Mouse (Mus musculus): ENCODE data around the gene Vps9d1.
"Not testable (repeated sequence)": the region's sequence is repeated elsewhere in the genome, so short reads cannot be mapped to it uniquely, and the experiment has no call there.

The Vps9d1 gene

DNA sequence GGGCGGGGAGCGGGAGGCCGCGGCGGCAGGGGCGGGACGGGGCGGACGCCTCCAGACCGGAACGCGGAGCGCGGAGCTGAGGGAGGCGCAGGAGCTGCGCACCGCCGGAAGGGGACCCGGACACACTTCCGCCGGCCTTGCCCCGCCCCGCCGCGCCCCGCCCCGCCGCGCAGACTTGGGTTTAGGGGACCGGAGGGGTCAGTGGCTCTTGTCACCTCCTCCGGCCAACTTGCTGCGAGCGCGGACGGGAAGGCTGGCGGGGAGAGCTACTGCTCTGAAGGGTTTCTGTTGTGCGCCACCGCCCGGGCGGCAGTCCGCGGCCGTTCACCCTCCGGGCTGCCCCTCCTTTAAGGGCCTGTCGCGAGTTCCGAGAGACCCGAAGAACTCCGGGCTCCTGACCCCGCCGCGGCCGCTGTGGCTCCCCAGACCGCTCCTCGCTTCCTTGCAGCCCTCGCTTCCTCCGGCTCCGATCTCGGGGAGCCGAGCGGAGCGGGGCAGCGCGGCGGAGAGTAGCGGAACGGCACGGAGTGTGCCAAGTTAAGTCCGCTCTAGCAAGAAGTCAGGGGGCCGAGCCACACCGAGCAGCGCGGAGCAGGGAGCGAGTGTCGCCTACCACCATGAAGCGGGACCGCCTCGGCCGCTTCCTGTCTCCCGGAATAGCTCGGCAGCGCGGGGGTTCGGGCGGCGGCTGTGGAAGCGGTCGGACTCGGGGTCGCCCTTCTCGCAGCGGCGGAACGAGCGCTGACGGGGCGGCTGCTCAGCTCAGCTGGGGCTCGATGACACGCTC is at the start of gene Vps9d1, which contains the start of gene Zfp276:
Gene Vps9d1 (minus strand): TSS at position 250 of the 787 bp plus-strand sequence.
Gene Zfp276 (plus strand): TSS at position 97 of the 787 bp plus-strand sequence.
- DNase-seq (ENCODE audit: low read depth, low spot score) = peak; percentile 67

DNA sequence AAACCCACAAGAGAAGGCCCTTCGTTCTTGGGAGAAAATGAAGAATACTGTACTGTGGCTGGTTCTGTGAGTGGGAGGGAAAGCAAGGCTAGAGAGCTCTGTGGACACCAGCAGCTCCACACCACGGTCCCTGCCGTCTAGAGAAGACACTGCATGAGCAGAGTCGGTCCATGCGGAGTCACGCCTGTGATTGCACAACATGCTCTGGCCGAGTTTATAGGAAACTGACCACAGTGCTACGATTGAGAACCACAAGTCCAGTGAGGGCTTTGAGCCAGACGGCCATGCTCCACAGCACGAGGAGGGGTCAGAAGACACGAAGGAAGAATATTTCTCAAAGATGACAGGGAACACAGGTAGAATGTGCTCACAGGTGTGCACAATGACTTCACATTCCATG is 44.2 kb upstream of the Vps9d1 start:
- no peak for DNase-seq (ENCODE audit: low read depth, low spot score)

DNA sequence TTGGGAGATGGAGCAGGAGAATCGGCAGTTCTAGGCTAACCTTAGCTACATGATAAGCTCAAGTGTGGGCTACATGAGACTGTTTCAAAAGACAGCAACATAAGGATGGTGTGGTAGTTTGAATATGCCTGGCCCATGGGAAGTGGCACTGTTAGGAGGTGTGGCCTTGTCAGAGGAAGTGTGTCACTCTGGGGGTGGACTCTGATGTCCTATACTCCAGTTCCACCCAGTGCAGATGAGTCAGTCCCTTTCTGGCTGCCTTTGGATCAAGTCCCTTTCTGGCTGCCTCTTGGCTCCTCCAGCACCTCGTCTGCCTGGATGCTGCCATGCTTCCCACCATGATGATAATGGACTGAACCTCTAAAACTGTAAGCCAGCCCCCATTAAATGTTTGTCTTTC is 38.6 kb upstream of the Vps9d1 start:
- DNase-seq (ENCODE audit: low read depth, low spot score) = no peak

DNA sequence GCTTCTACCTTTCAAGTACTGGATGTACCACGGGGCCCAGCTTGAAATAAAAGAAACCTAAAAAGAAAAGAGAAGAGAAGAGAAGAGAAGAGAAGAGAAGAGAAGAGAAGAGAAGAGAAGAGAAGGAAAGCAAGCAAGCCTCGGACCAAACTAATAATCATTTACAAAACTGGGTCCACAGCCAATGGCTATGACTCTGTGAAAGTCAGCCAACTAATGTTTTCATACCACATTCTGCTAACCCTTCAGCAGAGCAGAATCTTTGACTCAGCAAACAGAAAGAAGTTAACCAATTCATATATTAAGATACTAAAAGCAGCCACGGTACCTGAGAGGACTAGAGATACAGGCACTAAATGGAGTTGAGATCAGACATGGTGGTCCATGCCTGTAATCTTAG is 38.1 kb upstream of the Vps9d1 start:
- no peak for DNase-seq (ENCODE audit: low read depth, low spot score)

DNA sequence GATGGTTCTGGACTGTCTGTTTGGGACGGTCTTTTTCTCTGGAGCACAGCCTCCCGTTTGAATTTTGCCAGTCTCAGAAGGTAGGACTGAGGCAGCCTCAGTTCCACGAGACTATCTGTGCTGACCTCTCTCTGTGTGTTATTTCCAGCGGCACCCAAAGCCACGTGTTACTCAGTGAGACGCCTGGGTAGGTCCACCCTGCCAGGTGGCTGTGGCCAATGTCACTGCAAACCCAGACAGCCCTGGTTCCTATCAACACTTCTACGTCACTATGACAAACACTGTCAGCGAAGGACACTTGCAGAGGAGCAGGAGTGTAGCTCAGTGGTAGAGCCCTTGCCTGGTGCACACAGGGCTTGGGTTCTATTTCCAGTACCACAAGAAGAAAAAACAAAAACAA is 37.6 kb upstream of the Vps9d1 start:
- no peak for DNase-seq (ENCODE audit: low read depth, low spot score)

DNA sequence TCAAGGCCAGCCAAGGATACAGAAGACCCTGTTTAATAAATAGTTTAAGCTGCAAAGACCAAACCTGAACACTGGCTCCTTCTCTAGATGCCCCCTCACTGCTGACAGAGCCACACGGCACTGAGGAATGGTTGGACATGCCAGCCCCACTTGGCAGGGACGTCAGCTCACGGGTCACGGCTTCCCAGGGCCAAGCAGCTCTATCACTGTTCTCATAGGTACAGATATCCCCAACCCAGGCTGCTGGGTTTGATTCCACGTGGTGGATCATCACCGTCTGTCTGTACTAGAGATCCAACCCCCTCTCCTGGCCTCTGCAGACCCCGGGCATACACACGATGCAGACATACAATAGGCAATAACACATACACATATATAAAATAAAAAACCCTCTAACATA is 36.5 kb upstream of the Vps9d1 start:
- DNase-seq (ENCODE audit: low read depth, low spot score) = no peak

DNA sequence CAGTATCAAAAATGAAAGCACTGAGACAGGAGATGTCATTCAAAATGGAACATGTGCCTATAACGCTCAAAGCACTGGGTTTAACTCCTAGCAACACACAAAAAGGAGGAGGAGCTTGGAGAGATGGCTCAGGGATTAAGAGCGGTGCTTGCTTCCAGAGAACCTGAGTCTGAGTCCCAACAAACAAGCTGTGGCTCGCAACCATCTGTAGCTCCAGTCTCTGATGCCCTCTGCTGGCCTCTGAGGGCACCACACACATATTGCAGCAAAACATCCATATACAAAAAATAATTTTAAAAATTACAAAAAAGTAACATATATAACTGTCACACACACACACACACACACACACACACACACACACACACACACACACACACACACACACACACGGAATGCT is 36.0 kb upstream of the Vps9d1 start:
- DNase-seq (ENCODE audit: low read depth, low spot score) = no peak

DNA sequence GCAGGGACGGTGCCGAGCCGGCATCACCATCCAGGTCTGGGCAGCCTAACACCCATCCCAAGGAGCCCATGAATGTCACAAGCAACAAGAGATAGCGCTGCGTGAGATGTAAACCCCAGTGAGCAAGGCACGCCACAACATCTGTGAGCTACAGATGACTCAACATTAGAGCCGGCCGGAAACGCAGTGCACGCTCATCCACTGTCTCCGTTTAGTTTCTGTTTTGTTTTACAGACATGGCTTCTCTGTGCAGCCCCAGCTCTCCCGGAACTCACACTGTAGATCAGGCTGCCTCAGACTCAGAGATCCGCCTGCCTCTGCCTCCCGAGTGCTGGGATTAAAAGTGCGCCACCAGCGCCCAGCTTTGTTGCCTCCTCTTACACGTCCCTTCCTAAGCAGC is 33.2 kb upstream of the Vps9d1 start:
- DNase-seq (ENCODE audit: low read depth, low spot score) = no peak

DNA sequence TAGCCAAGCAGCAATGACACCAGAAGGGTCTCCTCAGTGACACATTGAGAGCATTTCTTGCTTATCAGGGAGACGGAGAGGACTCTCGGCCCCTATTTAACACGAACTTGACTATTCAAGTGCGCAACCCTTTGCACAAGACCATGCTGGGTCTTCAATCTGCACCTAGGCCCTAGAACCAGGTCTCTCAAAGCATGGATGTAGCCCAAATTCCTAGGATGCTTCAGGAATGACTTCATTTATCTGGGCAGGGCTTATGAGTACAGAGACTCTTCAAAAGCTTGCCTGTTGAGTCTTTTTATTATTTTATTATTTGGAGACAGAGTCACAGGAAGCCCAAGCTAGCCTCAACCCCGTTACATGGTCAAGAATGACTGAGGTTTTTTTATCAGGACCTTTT is 30.3 kb upstream of the Vps9d1 start:
- no peak for DNase-seq (ENCODE audit: low read depth, low spot score)

DNA sequence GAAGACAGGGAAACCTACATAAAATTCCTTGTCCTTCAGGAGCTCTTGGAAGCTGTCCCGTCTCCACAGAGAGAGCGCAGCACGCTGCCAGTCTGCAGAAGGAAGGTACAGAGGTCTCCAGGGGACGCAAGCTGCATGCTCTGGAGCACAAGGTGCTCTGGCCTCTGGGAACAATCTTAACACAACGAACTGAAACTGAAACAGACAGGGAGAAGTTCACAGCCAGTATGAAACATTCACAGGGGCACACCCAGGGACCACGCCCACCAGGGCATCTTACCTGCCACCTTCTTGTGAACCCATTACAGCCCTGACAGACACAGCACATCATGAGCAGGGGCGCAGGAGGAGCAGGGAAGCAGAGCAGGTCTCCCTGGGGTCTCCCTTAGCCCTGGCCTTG is 29.8 kb upstream of the Vps9d1 start:
- no peak for DNase-seq (ENCODE audit: low read depth, low spot score)

DNA sequence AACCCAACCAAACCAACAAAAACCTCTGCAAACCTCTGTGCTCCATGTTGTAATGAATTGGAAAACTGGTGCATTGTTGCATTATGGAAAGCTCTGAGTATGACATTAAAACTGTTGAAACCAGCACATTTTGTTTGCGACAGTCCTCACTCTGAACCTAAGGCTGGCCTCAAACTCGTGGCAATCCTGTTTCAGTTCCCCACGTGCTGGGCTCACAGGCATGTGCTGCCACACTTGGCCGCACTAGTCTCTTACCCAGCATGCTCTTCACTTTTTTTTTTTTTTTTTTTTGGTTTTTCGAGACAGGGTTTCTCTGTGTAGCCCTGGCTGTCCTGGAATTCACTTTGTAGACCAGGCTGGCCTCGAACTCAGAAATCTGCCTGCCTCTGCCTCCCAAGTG is 28.8 kb upstream of the Vps9d1 start:
- DNase-seq (ENCODE audit: low read depth, low spot score) = not testable (repeated sequence)

DNA sequence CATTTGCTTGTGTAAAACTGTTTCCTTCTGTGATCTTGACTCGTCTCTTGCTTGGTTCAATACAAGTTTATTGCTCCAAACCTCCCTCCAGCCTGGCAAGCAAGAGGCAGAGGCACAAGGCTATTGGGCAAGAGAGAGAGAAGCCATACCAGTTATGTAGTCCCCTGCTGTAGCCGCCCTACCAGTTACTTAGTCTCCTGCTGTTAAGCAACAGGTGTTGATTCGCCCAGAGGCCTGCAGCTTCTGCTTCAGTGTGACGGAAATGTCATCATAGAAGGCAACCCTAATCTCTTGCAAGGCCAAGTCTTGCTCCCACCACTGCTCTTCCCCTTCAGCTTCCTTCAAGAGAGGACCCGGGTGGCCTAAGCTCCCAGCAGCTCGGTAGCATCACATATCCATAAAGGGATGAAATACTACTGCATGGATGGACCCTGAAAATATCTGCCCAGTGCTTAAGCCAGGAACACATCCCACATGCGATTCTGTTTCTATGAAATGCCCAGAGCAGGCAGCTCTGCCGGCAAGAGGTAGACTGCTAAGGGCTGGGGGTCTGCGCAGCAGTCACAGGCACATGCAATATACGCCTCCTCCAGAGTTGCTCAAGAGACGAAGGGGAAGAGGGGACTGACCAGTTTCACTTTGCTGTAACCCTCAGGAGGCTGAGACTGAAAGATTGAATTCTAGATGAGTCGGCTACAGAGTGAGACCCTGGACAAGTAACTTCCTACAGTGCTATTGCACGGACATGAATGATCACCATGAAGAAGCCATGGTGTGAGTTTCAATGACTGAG is 26.4 kb upstream of the Vps9d1 start:
- DNase-seq (ENCODE audit: low read depth, low spot score) = no peak

DNA sequence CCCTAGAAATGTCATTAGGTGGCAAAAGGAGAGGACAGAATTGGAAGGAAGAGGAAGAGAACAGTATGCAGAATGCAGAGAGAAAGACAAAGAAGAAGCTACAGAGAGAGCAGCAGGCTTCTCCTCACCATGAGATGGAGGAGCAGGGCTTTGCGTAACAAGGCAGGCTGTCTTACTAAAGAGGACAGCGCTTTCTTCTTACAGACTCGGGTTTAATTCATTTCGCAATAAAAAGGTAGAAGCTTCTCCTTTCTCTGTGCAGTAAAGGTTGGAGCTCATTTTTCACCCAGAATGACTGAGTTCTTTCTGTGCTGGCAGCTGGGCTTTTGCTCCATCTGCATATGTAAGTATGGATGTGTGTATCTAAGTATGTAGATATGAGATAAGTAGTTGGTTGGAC is 25.7 kb upstream of the Vps9d1 start:
- no peak for DNase-seq (ENCODE audit: low read depth, low spot score)

DNA sequence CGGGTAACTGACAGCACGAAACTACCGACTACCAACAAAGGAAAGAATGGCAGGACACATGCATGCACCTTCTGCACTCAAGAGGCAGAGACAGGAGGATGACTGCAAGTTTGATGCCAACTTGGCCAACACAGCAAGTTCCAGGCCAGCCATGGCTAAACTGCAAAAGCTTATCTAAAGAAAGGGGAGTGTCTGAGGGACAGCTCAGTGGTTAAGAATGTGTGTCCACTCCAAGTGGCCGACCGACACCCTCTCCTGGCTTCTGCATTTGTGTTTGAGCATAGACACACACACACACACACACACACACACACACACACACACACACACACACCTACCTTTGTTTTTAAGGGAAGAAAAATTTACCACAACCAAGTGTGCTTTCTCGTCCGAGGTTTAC is 24.3 kb upstream of the Vps9d1 start:
- no peak for DNase-seq (ENCODE audit: low read depth, low spot score)

DNA sequence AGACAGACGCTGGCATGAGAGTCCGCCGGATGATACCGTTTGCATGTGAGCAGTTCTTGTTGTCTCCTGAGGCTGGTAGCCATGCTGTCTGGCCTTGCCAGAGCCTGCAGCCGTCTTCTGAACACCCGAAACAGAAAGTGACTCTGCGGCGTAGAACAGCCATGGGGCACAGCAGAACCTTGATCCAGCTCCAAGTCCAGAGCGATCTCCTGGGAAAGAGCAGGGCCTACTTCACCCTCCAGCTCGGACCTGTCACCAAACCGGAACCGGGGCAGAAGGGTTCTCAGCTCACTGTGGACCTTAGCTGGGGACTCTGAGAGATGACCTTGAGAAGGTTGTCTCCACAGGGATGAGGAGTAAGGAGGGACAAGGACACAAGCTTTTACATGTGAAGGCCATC is 20.9 kb upstream of the Vps9d1 start:
- no peak for DNase-seq (ENCODE audit: low read depth, low spot score)

DNA sequence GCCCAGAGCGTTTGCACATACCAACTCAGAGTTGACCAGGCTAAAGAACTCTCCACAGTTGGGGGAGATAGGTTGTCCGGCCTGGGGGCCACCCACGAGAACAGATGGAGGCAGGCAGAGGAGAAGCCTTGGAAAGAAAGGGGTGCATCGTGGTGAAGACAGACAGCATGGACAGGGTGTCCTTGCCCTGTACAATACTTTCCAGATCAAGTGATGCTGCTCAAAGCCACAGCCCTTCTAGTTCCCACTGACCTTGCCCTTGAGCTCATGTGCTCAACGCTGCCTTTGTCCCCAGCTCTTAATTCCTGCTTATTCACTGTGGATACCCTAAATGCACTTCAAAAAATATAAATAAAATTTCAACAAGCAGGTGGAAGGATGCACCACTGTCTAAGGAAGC is 20.3 kb upstream of the Vps9d1 start:
- no peak for DNase-seq (ENCODE audit: low read depth, low spot score)

DNA sequence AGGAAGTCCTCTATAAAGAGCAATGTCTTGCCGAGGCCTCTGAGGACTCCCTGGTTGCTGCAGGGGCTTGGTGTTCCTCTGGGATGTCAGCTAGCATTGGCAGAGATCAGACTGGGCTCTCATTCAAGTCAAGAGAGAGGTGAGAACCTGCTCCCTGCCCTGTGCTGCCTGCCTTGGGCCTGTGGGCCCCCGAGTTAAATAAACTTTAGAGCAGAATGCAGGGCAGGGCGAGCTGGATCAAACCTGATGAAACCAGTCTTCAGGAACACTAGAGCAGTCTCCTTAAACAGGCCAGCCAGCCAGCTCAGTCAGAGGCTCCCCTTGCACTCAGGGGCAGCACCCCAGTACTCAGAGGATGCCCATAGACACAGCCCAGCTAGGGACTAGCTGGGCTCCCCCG is 17.8 kb upstream of the Vps9d1 start:
- DNase-seq (ENCODE audit: low read depth, low spot score) = no peak

DNA sequence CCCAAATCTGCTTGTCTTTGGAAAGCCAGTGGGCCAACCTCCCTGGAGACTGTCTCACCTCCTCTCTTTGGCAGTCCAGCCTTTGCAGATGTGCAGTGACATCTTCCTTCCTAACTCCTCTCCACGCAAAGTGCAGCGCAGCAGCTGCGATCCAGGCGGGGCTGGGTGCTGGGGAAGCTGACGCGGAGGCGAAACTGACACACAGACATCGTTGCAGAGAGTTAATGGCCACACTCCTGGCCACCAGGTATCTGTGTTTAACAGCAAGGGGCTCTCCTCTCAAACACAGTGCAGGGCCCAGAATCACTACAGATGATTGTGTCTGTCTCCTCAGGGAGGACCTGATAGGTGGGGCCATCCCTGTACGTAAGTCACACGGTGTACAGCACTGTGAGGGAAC is 17.0 kb upstream of the Vps9d1 start:
- no peak for DNase-seq (ENCODE audit: low read depth, low spot score)

DNA sequence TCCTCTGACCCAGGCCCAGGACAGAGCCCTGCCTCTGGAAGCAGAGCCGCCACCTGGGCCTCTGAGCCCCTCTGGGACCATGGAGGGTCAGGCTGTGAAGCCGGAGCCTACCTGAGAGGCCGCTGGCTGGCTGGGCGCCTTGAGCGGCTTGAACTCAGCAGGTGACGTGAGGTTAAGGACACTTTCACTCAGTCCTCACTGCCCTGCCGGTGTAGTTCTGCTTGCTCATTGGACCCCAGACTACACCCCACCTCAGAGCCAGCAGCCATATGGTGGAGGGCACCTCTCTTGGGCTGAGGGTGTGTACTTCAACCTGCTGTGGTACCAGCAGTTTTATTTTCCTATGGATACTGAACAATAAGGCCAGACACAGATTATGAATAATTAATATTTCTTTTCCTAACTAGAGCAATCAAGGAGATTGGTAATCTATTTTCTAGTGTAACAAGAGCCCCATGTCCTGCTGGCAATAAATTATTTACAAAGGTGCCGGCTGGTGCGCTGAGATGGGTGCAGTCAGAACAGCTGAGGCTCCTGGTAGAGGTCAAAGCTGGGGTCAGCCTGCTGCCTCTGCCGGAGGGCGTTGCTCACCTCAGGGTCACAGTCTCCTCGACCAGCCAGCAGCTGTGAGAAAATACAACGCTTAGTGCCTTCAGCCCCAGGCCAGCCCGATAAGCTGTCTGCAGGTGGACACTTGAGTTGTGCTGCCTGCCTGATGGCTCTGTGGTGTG is 13.9 kb upstream of the Vps9d1 start:
- DNase-seq (ENCODE audit: low read depth, low spot score) = no peak

DNA sequence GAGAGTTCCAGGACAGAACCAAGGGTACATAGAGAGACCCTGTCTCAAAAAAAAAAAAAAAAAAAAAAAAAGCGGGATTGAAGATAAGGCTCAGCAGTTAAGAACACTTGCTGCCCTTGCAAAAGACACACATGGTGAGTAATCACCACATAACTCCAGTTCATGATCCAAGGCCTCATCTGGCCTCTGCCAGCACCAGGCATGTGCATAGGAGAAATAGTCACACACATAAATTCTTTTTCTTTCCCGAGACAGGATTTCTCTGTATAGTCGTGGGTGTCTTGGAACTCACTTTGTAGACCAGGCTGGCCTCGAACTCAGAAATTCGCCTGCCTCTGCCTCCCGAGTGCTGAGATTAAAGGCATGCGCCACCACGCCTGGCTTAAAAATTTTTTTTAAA is 3.4 kb upstream of the Vps9d1 start:
- not testable (repeated sequence) for DNase-seq (ENCODE audit: low read depth, low spot score)

DNA sequence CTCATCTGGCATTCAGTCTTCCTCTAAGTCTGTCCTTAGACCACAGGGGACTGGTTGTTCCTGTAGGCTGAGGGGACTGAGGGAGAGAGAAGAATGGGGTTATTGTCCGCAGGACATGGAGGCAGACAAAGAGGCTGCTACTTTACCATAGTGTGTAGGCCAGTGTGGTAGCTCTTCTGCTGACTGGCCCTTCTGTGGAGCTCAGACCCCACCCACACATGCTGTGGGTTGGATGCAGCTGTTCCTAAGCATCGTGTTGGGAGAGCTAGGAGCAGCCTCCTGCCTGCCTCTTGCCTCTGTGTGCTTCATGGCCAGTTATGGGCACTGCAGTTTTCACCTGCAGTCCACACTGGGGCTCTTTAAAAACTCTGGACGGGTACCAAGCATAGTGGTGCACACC is 3.0 kb upstream of the Vps9d1 start:
- no peak for DNase-seq (ENCODE audit: low read depth, low spot score)

DNA sequence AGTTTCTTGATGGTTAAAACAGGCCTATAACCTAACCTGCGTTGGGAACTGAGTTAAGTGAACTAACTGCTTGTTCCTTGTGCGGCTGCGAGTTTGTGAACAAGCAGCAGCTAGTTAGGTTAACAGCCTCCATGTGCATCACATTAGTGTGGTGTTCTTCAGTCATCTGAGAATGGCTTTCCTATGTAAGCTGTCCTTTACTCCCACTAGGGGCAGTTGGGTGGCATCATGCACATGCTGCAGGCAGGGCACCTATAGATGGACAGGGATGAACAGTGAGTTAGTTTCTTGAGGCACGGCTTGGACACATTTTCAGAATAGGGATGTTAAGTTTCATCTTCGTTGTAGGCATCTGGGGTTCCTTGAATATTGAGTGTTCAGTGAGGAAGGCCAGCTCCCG is 1.0 kb upstream of the Vps9d1 start:
- DNase-seq (ENCODE audit: low read depth, low spot score) = no peak
